Mouse (Mus musculus) olfactory bulb, adult 2 months (tissue): ENCODE data around the gene Gas7. TPM values are rescaled to one million over a fixed set of nuclear protein-coding genes. Genes with fewer than 3 reads are reported as not detected.

Source experiments
- H3K27ac ChIP-seq: fragments of 200-500 bp; 2 replicates; pipeline ENCODE4 v1.5.1; 2012; ENCODE audit warnings: low read depth, low read length; ENCODE audit not compliant: insufficient read depth
- H3K4me1 ChIP-seq: fragments of 200-500 bp; 2 replicates; pipeline ENCODE4 v1.6.1; 2012; ENCODE audit warnings: low read length; ENCODE audit not compliant: control insufficient read depth, insufficient read depth
- H3K4me3 ChIP-seq: fragments of 200-500 bp; 2 replicates; pipeline ENCODE4 v1.5.1; 2012; ENCODE audit warnings: mild to moderate bottlenecking, low read depth, low read length, moderate library complexity; ENCODE audit not compliant: insufficient read depth
- CTCF ChIP-seq: fragments of 200-500 bp; IDR thresholded peaks from 2 replicates; pipeline ENCODE4 v1.5.1; 2012; ENCODE audit warnings: low read depth, mild to moderate bottlenecking, low read length, moderate library complexity; ENCODE audit not compliant: insufficient read depth
- POLR2A ChIP-seq: fragments of 200-500 bp; IDR thresholded peaks from 2 replicates; pipeline ENCODE4 v1.6.1; 2012; ENCODE audit warnings: mild to moderate bottlenecking, low read depth, low read length, moderate library complexity; ENCODE audit not compliant: insufficient read depth
- WGBS: fragments of 180-500 bp; shearing (Covaris S2); methylation state at CpG from one replicate; pipeline ENCODE4 v1.1.7; 2018; 5-methylcytosine and 5-hydroxymethylcytosine counted together
- polyA plus RNA-seq: library from polyadenylated mRNA; stranded (reverse); fragments of >200 nt; gene quantifications from 2 replicates; pipeline ENCODE4 v1.2.4, GENCODE M21; 2012; ENCODE audit warnings: low replicate concordance; ENCODE audit not compliant: missing spikeins, insufficient read depth, insufficient read length

Gene Gas7
- polyA plus RNA-seq, 1 experiment = not detected

DNA sequence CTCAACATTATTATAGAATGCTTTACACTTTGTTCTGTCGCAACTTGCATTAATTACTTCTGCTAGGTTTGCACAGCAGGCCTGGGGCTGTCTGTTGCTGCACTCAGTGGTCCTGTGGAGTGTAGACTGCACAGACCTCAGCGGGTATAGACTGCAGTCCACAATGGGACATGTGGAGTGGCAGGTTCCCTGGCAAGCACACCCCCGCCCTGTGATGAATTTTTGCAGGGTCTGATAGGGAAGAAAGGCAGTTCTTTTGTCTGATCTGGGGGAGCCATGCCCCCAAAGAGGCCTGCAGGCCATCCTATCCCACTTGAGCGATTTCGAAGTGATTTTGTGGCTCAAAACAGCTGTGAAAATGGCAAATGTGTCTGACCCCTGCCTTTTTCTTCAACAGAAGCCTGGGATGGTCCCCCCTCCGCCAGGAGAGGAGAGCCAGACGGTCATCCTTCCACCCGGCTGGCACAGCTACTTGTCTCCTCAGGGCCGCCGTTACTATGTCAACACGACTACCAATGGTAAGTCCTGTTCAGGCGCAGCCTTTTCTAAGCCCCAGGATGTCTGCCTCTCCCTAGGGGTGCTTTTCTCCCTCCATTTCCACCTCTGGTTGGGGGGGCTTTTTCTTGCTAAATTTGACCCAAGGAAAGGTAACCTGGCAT lies 147.6 kb downstream of the Gas7 start:
- Histone ChIP-seq H3K4me3 (no peak overlapping the region), H3K4me1 (peaks cover 25% of the 10 kb centered on the region), H3K27ac (no peak overlapping the region)
- WGBS = 74% methylated on average over 12 of the region's 12 CpGs
- TF ChIP-seq POLR2A (no peak), CTCF (no peak)

DNA sequence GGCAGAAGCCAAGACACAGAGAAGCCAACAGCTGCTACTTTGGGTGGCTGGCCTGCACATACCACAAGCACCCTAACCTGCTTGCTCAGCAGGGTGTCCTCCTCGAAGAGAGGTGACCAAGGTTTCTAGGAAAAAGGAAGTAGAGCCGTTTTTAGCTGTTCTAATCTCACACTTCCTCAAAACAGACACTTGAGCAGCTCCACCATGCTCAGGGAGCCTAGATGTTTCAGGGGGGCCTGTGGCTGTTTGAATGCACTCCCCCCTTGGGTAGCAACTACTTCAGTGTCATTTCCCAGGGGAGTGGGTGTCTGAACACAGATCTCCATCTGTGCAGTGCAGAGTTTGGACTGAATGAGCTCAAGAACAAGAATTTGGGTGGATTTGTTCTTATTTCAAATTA lies 149.2 kb downstream of the Gas7 start:
- H3K4me1 ChIP-seq = peaks cover 29% of the 10 kb centered on the region
- no peak overlapping the region for H3K4me3 ChIP-seq
- no peak overlapping the region for H3K27ac ChIP-seq
- no peak for TF ChIP-seq POLR2A
- TF ChIP-seq CTCF = no peak
- 87% methylated on average over 2 of the region's 2 CpGs for WGBS

DNA sequence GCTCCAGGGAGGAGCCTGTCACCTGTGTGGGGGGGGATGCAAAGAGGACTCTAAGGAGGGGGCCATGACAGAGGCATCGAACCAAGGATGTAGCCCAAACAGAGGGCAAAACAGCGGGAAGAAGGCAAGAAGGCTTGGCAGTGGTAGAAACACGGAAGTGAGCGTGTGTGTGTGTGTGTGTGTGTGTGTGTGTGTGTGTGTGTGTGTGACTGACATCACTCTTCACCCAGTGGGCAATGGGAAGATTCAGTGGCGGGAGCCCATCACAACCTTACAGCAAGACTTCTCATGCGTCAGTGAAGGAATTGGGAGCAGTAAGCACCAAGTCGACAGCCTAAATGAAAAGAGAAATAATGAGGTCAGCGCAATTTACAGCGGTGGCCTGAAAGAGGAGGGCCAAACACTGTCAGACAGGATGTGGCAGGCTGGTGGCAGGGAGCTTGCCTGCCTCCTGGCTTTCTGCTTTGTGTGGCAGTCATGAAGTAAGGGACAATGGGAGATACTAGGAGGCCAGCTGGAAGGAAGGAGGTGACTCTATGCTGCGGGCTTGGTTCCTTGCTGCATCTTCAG lies 153.0 kb downstream of the Gas7 start:
- H3K27ac ChIP-seq = no peak overlapping the region
- H3K4me1 ChIP-seq = peaks cover 11% of the 10 kb centered on the region
- H3K4me3 ChIP-seq = no peak overlapping the region
- TF ChIP-seq CTCF (no peak), POLR2A (no peak)
- WGBS = 69% methylated on average over 10 of the region's 10 CpGs

DNA sequence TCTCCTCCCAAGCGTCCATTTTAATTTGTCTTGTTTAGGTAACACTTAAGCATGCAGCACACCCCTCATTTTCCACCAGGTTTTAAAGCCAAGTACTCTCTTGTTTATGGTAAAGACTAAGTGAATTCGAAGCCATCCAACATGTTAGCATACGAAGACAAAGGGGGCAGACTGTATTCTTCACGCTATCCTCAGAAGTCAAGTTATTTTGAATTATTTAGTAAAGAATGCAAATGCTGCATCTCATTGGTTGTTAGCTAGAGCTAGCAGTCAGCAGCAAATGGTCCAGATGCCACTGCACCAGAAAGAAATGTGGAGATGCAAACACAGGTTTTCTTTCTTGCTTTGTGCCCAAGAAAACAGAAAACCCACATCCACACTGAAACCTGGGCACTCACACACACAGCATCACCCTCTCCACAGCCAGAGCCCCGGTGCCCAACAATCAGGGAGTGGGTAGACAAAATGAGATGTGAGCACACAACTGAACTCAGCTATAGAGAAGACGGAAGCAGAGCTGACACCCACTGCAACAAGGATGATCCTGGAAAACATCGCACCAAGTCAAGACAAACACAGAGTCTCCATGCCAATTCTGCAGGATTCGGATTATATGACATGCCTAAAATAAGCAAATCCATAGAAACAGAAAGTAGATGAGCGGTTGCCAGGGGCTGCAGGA lies 157.1 kb downstream of the Gas7 start:
- Histone ChIP-seq H3K27ac (no peak overlapping the region), H3K4me3 (no peak overlapping the region), H3K4me1 (peaks cover 15% of the 10 kb centered on the region)
- WGBS = 70% methylated on average over 9 of the region's 9 CpGs
- TF ChIP-seq CTCF = no peak
- no peak for TF ChIP-seq POLR2A

DNA sequence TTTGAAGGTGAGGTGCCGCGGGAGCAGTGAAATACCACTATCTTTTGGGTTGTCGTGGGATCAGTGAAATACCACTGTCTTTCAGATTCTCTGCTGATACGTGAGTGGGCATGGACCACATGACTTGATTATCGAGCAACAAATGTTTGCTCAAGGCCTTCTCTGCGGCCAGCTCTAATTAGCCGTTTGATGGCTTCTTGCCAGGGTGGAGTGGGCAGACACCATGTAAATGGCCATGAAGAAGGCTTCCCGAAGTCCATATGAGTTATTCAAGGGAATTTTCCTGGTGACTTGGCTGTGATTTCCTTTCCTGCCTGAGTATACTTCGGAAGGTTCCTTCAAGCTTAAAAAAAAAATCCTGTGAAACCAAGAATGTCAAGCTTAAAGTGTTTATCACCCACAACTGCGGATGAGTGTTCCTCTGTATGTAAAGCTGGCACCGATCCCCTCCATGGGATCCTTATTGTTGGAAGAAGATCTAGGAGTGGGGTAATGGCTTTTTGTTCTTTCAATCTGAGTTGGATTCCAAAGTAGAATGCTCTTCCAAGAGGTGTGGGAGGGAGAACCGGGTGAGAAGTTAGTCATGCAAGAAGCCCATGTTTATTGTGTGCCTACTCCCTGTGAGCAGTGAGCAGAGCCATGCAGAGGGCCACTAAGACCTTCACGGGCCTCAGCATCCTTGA lies 161.5 kb downstream of the Gas7 start:
- TF ChIP-seq POLR2A (no peak), CTCF (no peak)
- Histone ChIP-seq H3K4me1 (peaks cover 7% of the 10 kb centered on the region; the same call in 1 of the 2 replicates), H3K4me3 (no peak overlapping the region), H3K27ac (no peak overlapping the region)
- 58% methylated on average over 13 of the region's 13 CpGs for WGBS

DNA sequence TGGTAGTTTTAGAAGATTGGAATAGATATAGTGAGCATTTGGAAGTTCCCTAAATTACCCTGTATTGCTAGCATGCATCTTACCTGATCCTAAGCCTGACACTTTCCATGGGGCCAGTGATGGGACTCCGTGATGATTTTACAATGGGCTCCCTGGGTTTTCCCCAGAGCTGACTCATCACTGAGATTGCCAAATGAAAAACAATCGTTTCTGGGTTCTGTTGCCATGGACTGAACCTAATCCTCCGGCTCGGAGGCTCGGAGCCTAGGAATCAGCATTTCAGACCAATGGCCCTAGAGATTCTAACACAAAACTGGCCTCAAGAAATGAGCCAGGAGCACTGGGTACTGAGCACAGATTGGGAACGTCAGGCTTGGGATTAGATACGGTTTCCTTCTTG lies 167.1 kb downstream of the Gas7 start:
- H3K27ac ChIP-seq = no peak overlapping the region
- WGBS = 67% methylated on average over 7 of the region's 7 CpGs
- TF ChIP-seq CTCF (no peak), POLR2A (no peak)
- peaks cover 2% of the 10 kb centered on the region for H3K4me1 ChIP-seq
- no peak overlapping the region for H3K4me3 ChIP-seq

DNA sequence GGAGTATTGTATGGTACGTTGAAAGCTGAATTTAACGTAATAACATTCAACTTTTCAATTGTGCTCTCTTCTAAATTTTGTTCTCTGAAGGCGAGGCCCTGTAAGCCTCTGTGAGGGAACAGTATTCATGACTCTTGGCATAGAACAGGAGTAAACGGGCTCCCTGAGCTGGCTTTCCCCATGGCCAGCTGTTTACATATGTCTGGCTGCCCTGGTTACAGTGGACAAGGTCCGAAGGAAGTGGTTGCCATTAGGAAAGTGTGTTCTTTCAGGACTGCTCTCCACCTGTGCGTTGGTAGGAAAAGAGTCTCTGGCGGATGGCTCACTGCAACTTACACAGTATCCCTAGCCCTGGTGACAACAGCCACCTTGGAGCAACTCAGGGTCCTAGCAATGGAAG lies 171.9 kb downstream of the Gas7 start:
- TF ChIP-seq CTCF (no peak), POLR2A (no peak)
- H3K4me3 ChIP-seq = no peak overlapping the region
- peaks cover 2% of the 10 kb centered on the region; the same call in 1 of the 2 replicates for H3K4me1 ChIP-seq
- no peak overlapping the region for H3K27ac ChIP-seq
- WGBS = 88% methylated on average over 7 of the region's 7 CpGs

DNA sequence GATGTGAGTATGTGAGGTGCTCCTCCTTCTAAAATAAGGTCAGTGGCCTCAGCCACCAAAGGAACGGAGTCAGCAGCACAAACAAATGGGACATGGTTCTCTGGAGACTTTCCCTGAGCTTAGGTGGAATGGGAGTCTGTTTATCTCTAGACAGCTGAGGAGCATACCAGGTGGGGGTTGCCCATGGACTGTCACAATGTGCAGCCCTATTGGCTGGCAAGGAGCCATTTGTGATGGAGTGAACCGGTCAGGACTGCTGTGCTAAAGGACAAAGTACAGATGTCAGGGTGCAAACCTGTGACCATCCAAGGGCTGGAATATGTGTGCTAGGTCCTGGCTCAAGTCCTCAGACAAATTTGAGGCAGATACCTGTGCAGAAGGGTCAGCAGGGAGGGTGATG lies 173.3 kb downstream of the Gas7 start:
- 82% methylated on average over 2 of the region's 2 CpGs for WGBS
- Histone ChIP-seq H3K4me1 (no peaks in the 10 kb centered on the region; the same call in 1 of the 2 replicates), H3K4me3 (no peak overlapping the region), H3K27ac (no peak overlapping the region)
- TF ChIP-seq POLR2A = no peak

DNA sequence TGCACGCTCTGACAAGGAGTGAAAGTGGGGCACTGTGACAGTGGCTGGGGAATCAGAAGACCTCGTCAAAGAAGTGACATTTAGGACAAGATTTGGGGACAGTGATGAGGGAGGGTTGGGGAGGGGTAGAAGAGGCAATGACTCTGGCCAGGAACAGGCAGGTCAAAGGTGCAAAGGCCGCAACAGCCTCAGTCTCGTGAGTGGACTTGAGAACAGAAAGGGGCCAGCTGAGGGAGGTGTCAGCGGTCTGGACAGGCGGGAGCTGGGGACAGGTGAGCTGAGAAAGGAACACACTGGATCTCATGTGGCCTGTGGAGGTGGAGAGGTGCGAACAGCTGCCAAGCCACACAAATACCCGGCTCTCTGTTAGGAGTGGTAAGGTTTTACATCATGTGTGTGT lies 177.7 kb downstream of the Gas7 start:
- peaks cover 4% of the 10 kb centered on the region for H3K4me1 ChIP-seq
- H3K4me3 ChIP-seq = no peak overlapping the region
- TF ChIP-seq POLR2A = no peak
- no peak for TF ChIP-seq CTCF
- no peak overlapping the region for H3K27ac ChIP-seq
- 84% methylated on average over 8 of the region's 8 CpGs for WGBS
